Mouse (Mus musculus) urinary bladder, postnatal 4 days (tissue): ENCODE data around the gene Mbnl2.

Experiments
- DNase-seq, 2 experiments: peaks; one replicate each; pipeline ENCODE4 v3.0.0; 2021 to 2022; ENCODE audit warnings: low spot score in 2 of 2

The Mbnl2 gene

GRCm38 (mm10) chr14:120275246-120276238 lies at the start of gene Mbnl2:
Gene Mbnl2, plus strand, starts transcription at chr14:120275669.
- DNase-seq, result peak; percentile 94 to 96

- DNase-seq, result no peak
Observed at GRCm38 (mm10) chr14:120232076-120232496, 43.4 kb upstream of the Mbnl2 start.

GRCm38 (mm10) chr14:120235610-120236009 lies 39.9 kb upstream of the Mbnl2 start:
- no peak for DNase-seq

GRCm38 (mm10) chr14:120238501-120238900 lies 37.0 kb upstream of the Mbnl2 start:
- DNase-seq, result no peak

- no peak for DNase-seq
Observed at GRCm38 (mm10) chr14:120240209-120240608, 35.3 kb upstream of the Mbnl2 start.

GRCm38 (mm10) chr14:120242711-120243110 lies 32.8 kb upstream of the Mbnl2 start:
- DNase-seq, result no peak

GRCm38 (mm10) chr14:120245081-120245705 lies 30.3 kb upstream of the Mbnl2 start:
- DNase-seq, result no peak

GRCm38 (mm10) chr14:120253331-120253730 lies 22.1 kb upstream of the Mbnl2 start:
- no peak for DNase-seq

GRCm38 (mm10) chr14:120256146-120256545 lies 19.3 kb upstream of the Mbnl2 start:
- no peak for DNase-seq

GRCm38 (mm10) chr14:120256623-120257384 lies 18.7 kb upstream of the Mbnl2 start:
- DNase-seq, result no peak

- no peak for DNase-seq
Observed at GRCm38 (mm10) chr14:120257483-120257882, 18.0 kb upstream of the Mbnl2 start.

- DNase-seq, result no peak
Observed at GRCm38 (mm10) chr14:120259426-120259825, 16.0 kb upstream of the Mbnl2 start.

GRCm38 (mm10) chr14:120261606-120262005 lies 13.9 kb upstream of the Mbnl2 start:
- no peak for DNase-seq

- no peak for DNase-seq
Observed at GRCm38 (mm10) chr14:120262660-120263379, 12.6 kb upstream of the Mbnl2 start.

- DNase-seq, result no peak
Observed at GRCm38 (mm10) chr14:120263380-120264135, 11.9 kb upstream of the Mbnl2 start.

GRCm38 (mm10) chr14:120265886-120266285 lies 9.6 kb upstream of the Mbnl2 start:
- DNase-seq, result no peak

- no peak for DNase-seq
Observed at GRCm38 (mm10) chr14:120267130-120267529, 8.3 kb upstream of the Mbnl2 start.

GRCm38 (mm10) chr14:120270031-120270430 lies 5.4 kb upstream of the Mbnl2 start:
- no peak for DNase-seq

- no peak for DNase-seq
Observed at GRCm38 (mm10) chr14:120270633-120271032, 4.8 kb upstream of the Mbnl2 start.

GRCm38 (mm10) chr14:120271096-120271495 lies 4.4 kb upstream of the Mbnl2 start:
- DNase-seq, result no peak

- DNase-seq, result no peak
Observed at GRCm38 (mm10) chr14:120273766-120274165, 1.7 kb upstream of the Mbnl2 start.
